Mouse (Mus musculus) gastrocnemius, postnatal 4 days (tissue): ENCODE measurements around the gene Pigt. TPM values are rescaled to one million over a fixed set of nuclear protein-coding genes. Genes with fewer than 3 reads are reported as not detected.

Experiments used
- DNase-seq, 2 experiments: peaks; one replicate each; pipeline ENCODE4 v3.0.0; 2021 to 2022; ENCODE audit warnings: low spot score in 2 of 2, mixed read lengths in 2 of 2
- total RNA-seq, 2 experiments: library from RNA; stranded (reverse); gene quantifications; 2 replicates each; pipeline ENCODE4 v1.2.3; 2021

The Pigt gene
- total RNA-seq, 2 experiments from 2014 or later: 66.5 to 66.8 TPM

DNA sequence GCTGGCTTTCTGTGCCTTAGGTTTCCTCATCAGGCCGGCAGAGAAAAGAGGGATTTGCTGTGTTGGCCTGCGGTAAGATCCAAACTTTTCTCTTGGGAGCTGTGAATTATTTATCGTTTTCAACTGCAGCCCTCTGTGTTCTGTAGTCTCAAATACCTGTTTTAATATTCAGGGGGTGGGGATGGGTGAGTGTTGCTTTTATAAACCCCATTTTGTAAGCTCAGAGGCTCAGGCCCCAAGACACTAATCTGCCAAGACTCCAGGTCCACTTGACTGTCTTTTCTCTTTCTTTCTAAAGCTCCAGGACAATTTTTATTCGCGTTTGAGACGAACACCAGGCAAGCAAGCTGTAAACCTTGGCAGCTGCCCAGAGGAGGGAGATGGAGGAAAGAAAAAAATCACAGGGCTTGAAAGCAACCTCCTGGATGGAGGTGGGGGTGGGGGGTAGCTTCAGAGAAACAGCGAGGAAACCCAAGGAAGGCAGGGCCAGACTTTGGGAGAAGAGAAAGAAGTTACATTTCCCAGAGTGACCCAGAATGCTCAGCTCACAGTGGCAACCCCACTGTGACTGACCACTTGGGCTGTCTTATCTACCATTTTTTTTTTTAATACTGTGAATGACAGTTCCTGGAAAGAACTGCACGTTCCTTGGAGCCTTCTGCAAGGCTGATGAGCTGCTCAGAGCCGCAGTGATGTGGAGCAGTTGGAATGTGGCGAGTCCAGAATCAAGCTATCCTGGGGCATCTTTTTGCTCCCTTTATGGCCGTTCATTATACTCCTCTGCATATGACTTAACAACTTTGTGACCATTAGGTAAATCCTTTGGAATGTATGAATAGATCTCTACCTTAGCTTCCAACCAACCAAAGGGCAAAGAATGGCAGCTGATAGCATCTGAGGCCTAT, 21.2 kb downstream of the Pigt start:
- no peak for DNase-seq

DNA sequence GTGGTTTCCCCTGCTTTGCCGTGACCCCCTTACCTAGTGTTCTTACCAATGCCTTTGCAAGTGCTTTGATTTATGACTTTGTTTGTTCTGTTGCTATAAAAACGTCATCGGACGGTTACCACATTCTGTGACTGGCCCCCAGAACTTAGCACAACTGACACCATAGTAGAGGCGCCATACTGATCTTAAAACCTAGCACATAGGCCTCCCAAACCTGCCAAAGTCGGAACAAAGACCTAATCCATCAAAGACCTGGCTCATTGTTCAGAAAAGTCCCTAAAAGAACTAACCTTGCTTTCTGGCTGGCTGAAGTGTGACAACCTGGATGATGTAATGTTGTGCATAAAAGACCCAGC, 21.8 kb downstream of the Pigt start:
- DNase-seq: no peak

DNA sequence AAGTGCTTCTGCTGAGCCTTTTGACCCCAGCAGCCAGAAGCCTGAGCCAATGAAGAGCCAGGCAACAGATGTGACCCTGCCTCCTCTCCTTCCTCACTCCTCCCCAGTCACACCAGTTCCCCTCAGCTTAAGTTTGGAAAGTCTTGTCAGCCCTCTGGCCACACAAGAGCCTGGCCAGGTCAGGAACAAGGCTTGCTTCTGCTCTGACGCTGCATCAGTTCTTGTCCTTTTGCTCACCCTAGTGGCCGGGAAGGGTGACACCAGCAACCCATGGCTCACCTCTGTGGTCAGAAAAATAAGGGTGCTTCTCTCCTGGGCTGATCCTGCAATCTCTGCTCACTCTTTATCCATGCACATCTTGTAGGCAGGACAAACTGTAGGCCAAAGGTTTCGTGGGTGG, 23.5 kb downstream of the Pigt start:
- no peak for DNase-seq

DNA sequence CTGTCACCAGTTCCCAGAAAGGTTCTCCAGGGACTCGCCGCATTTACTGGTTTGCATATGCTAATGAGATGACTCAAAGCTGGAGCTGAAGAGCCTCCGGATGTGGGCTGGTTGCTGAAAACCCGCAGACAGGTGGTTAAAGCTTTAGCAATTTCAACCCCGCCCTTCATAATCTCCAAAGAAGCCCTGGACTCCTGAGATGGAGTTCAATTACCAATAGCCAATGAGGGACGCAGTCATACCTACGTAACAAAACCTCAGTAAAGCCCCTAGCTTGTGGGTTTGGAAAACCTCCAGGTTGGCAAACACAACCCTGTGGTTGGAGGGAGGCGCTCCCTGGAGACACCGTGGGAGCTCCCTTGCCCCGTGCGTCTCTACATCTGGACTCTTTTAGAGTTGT, 24.5 kb downstream of the Pigt start:
- no peak for DNase-seq

DNA sequence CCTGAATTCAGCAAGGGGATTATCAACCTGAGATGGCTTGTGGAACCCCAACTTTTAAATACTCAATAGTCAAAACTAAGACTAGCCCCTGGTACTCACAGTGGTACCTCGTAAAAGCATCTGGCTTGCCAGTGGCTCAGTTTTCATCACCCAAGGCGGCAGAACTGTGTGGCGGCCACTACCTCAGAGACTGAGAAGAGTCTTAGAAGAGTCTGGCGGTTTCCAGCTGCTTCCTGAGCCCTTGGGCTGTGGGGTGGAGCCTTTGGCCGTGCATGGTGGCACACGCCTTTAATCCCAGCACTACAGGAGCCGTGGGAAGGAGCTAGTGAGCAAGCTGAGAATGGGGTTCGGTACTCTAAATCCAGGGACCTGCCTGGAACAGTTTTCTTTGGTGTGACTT, 25.0 kb downstream of the Pigt start:
- DNase-seq: no peak

DNA sequence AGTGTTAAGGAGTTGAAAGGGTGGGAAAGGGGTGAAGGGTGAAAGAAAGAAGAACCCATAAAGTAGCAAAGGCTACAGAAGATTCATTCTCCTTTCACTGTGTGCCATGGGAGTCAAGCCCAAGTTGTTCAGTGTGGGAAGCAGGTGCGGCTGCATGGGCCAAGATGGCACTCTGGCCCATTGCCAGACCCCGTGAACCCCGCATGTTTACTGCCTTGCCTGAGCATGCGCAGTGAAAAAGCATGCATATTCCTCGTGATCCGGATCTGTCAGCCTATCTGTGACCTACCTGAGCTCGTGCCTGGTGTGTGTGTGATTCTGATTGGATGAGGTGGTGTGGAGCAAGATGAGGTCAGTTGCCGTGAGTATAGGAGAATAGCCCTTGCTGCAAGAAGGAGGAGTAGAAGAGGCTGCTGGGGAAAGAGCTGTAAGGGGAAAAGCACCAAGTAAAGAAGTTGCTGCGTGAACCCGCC, 26.0 kb downstream of the Pigt start:
- DNase-seq: no peak

DNA sequence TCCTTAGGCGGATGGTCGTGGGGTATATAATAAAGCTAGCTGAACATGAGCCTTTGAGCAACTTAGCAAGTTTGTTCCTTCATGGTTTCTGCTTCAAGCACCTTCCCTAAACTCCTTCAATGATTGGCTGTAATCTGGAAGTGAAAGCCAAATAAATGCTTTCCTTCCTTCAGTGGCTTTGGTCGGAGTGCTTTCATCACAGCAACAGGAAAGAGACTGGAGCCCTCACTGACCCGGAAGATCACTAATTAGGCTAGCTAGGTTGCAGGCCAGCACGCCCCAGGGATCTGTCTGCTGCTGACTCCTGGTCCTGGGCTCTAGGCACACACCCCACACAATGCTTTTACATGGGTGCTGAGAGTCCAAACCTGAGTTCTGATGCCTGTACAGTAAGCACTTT, 31.2 kb downstream of the Pigt start:
- DNase-seq: no peak

DNA sequence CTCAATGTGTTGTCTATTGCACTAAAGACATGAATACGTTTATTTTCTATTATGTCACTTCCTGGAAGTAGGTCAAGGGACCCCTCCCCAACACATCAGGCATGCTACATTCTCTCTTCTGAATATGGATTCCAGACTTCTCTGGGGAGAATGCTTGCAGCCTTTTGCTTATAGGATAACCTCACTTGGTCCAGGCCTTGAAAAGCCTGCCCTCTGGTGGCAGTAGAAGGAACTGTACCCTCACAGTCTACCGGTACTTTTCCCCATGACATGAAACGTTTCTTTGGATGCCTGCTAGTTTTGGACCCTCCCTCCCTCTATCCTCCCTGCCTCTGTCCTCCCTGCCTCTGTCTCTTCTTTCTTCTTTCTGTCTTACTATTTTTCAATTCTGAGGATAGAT, 33.8 kb downstream of the Pigt start:
- DNase-seq: peak; percentile 38 to 71

DNA sequence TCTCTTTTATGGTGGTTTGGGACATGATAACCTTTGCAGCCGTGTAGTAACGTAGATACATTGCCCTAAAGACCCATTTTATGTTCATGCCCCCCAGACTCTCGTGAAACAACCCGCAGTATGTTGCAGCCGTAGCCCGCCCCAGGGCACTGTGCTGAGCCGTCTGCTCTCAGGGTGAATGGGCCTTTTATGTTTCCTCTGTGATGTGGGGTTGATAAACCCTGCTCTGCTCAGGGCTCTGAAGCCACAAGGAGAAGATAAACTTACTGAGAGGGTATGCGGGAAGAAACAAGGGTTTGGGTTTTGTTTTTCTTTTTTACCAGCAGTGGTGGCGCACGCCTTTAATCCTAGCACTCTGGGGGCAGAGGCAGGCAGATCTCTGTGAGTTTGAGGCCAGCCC, 37.0 kb downstream of the Pigt start:
- no peak for DNase-seq

DNA sequence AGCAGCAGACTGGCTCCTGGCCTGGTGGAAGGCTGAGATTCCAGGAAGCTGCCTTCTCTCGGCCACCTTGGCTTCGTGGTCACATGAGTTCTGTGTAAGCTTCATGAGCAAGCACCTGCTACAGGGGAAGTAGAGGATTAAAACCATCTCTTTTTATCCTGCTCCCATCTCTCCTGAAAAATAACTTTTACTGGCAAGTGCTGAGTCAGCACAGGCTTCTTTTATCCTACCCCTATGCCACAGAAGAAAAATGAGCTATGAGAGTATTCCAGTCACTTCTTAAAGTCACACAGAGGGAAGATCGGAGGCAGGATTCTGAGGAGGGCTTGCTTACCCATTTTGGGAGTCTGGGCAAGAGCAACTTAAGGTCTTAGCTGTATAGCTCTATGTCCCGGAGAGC, 39.7 kb downstream of the Pigt start:
- DNase-seq: no peak

DNA sequence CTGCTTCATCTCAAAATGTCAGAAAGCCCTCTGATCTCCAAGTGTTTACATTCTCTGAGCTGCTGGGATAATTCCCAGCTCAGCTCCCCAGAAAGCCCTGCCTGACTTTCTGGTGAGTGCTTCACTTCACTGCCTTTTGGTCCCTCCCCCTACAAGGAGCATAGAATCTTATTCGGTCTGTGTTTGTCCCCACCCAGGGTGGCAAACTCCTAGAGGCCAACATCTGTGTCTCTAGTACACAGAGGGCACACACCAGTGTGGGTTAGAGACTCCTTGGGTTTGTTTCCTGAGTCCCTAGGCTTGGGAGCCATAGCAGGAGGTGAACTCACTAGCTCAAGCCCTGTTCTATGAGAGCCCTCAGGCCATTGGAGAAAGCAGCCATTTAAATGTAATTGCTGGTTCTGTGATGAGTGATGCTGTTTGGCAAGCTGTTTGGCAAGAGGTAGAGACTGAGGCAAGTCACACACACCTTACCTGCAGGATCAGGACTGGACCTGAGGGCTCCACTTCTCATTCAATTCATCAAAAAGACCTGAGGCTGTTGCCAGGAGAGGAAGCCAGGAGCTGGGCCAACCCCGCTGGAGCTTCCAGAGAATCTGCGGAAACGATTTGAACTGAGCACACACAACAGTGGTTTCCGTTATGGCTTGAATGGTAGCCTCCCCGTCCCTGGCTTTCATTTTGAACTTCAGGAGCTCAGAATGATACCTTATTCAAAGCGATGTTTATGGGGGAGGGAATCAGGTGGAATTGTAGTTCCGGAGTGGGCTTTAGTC, 43.5 kb downstream of the Pigt start:
- no peak for DNase-seq

DNA sequence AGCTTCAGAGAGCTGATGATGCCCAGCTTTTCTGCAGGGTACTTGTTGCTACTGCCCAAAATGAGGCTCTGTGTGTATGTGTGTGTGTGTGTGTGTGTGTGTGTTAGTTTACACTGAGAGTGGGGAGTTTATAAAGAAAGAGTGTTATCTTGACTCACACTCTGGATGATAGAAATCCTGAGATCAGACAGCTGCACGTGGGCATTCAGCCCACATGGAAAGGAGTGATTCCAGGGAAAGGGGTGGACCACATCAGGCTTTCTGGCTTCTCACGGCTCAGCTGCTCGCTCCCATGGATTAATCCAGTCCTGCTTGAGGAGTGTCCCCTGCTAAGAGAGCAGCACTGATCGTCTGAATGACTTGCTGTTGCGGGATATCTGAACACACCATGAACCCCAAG, 44.8 kb downstream of the Pigt start:
- DNase-seq: no peak

DNA sequence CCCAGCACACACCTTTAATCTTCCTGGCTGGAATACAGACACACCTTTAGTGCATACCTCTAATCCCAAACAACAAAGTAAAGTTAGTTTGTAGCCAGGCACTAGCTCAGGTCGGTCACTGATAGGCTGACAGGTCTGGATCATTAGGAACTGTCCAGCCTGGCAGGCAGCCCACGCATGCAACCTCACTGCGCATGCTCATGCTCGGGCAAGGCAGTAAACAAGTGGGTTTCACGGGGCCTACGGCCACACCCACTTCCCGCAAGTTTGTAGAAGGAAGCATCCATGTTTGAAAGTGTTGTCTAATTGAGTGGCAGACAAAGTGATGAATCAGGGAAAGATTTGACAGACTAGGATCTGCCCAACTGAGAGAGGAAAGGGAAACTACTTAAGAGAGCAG, 45.3 kb downstream of the Pigt start:
- no peak for DNase-seq

DNA sequence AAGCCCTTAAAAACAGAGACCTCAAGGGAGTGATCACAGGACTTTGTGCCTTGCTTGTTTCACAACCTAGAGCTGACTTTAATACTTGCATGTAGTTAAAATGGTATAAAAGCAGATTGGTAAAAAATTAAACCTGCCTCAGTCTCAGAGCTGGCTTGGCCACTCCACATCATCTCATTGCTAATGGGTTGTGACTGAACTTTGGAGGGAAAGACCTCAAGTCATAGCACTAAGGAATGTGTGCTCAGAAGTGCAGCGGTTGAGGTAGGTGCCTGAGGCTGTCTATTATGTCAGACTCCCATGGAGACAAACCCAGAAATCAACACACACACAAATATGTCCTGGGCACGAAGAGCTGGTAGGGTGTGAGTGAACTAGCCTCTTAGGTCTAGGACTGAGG, 46.4 kb downstream of the Pigt start:
- DNase-seq: no peak

DNA sequence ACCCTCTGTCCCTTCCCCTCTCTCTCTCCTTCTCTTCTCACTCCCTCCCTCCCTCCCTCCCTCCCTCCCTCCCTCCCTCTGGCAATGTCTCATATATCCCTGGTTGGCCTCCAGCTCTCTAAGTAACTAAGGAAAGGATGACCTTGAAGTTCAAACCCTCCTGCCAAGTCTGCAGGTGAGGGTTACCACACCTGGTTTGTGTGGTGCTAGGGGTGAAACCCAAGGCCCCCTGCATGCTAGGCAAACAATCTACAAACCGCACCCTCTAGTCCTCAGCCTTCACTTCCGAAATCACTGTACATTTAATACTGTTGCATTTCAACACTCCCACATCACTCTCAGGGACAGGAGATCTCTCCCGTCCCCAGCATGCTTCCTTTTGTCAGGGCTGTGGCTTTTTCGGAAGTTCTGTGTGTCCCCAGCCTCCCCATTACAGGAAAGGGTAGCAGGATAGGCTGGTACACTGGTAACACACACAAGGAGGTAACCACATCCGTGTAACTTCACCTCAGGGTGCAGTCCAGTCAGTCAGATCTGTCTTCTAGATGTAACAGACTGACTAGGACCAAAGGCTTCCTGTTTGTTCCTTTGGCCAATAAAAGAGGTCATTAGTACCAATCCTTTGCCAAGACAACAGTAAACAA, 47.3 kb downstream of the Pigt start:
- no peak for DNase-seq

DNA sequence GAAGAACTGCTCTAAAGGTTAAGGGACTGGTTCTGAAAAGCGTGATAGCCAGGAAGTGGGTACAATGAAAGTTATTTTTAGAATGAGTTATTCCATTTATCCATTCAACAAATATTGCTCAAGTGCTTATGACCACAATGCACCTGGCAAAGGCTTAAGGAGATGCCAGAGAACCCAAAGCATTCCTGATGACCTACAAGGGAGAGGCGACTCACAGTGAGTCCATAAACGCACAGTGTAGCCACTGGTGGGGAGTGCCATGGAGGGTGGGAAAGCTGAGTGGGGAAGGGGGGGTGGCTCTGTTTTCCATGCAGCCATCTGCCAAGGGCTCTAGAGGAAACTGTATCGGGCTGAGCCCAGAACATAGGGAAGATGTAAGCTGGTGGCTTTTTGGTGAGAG, 52.0 kb downstream of the Pigt start:
- DNase-seq: no peak

DNA sequence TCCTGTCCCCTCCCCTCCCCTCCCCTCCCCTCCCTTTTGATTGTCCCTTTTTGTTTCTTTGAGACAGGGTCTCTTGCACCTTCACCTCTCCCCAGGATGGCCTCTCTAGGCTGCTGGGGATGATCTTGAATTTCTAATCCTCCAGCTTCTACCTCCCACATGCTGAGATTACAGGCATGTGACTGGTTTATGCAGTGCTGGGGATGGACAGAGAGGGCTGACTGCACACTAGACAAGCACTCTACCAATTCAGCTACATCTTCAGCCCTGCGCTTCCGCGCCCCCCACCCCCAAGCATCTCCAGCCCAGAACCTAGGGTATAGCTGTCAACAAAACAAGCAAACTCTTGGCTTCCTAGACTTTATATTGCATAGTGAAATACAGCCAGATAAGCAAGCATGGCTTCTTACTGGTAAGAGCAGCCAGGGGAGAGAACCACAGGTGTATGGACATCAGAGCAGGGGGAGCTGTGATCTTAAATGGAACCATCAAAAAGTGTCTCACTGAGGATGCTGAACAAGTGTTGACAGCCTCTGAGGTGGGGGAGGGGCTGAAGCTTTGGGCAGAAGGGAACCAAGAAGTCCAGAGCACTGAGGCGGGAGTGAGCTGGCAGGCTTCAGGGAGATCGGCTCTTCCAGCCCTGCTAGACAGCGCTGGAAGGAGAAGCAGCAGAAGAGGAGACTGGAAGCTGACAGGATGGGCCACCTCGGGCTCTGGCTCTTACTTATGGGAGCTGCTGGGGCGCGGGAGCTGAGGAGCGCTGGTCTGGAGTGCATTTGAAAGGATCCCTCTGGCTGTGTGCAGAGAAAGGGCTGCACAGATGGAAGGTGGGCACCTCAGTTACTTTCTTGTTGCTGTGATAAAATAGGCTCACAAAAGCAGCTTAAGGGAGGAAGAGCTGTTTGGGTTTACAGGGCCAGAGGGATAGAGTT, 52.9 kb downstream of the Pigt start:
- no peak for DNase-seq

DNA sequence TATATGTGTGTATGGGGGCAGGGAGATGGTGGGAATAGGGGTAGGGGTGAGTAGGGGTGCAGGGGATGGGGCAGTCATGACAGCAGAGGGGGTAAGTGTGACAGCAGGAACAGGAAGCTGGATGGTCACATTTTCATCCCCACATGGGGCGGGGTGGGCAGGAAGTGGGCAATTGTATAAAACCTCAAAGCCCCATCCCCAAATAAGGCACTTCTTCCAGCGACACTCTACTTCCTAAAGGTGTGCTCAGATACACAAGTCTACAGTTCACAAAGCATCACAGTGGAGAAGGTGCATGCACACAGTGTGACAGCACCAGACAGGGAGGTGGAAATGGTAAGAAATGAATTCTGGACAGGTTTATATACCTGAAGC, 53.6 kb downstream of the Pigt start:
- no peak for DNase-seq

DNA sequence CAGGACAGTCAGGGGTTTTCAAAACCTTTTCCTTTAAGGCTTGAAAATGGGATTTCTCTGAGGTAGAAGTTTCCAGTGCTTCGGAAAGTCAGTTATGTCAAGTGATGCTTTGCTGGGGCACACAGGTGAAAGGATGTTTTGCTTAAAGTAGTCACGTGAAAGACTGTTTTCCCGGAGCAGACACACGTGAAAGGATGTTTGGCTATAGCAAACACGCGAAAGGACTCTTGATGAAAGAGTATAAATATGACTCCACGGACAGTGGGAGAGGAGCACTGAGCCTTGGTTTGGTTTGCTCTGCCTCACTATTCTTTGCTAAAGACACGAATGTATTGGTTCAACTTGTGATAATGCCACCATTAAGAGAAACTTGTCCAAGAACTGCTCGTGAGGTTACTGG, 54.2 kb downstream of the Pigt start:
- DNase-seq: no peak
